Mouse (Mus musculus) stomach, embryonic 14.5 days (tissue): Measurements from ENCODE around the gene Gnai2. TPM values are rescaled to one million over a fixed set of nuclear protein-coding genes. Genes with fewer than 3 reads are reported as not detected.

Experiments
- ATAC-seq: fragments of 200-750 bp; cut with Nextera tagmentation; 2 replicates; pipeline ENCODE4 v1.8.0; 2017; ENCODE audit warnings: low read depth, moderate TSS enrichment; ENCODE audit not compliant: insufficient number of reproducible peaks, insufficient read depth, low FRiP score
- H3K27ac ChIP-seq: fragments of 300-500 bp; sonication (generic); 2 replicates; pipeline ENCODE4 v1.5.1; 2014; ENCODE audit warnings: mild to moderate bottlenecking, low read length, moderate library complexity, mixed read lengths
- H3K27me3 ChIP-seq: fragments of 300-500 bp; sonication (generic); 2 replicates; pipeline ENCODE4 v1.6.1; 2014; ENCODE audit warnings: low read length, control low read depth, mixed read lengths; ENCODE audit not compliant: control insufficient read depth, insufficient read depth
- H3K36me3 ChIP-seq: fragments of 300-500 bp; sonication (generic); 2 replicates; pipeline ENCODE4 v1.6.1; 2014; ENCODE audit warnings: mild to moderate bottlenecking, control low read depth, low read length, moderate library complexity, mixed read lengths; ENCODE audit not compliant: control insufficient read depth, insufficient read depth
- H3K4me1 ChIP-seq: fragments of 300-500 bp; sonication (generic); 2 replicates; pipeline ENCODE4 v1.6.1; 2014; ENCODE audit warnings: low read length, control low read depth, mixed read lengths; ENCODE audit not compliant: control insufficient read depth, insufficient read depth
- H3K4me2 ChIP-seq: fragments of 300-500 bp; sonication (generic); replicated peaks from 2 replicates; pipeline ENCODE4 v1.6.1; 2014; ENCODE audit warnings: low read depth, low read length, control low read depth
- H3K4me3 ChIP-seq: fragments of 300-500 bp; sonication (generic); 2 replicates; pipeline ENCODE4 v1.5.1; 2014; ENCODE audit warnings: low read depth, low read length, control low read depth
- H3K9ac ChIP-seq: fragments of 300-500 bp; sonication (generic); replicated peaks from 2 replicates; pipeline ENCODE4 v1.6.1; 2014; ENCODE audit warnings: low read depth, mild to moderate bottlenecking, control low read depth, low read length, moderate library complexity, mixed read lengths
- H3K9me3 ChIP-seq: fragments of 300-500 bp; sonication (generic); 2 replicates; pipeline ENCODE4 v1.6.1; 2016; ENCODE audit warnings: low read depth, low read length, control low read depth; ENCODE audit not compliant: control insufficient read depth
- WGBS: fragments of 180-500 bp; shearing (Covaris S2); extraction: QIAGEN DNeasy Blood & Tissue Kit; methylation state at CpG from one replicate; pipeline ENCODE4 v1.1.7; 2014; 5-methylcytosine and 5-hydroxymethylcytosine counted together
- polyA plus RNA-seq: library from polyadenylated mRNA; unstranded; fragments of >200 nt; fragmentation: Nextera tagmentation; extraction: Ambion mirVana; gene quantifications from 2 replicates; pipeline ENCODE4 v1.2.1, GENCODE M21; 2014

Gene Gnai2
- polyA plus RNA-seq, 1 experiment from 2014 or later = 359 TPM

GRCm38 (mm10) chr9:107650708-107651481 is 15.7 kb upstream of the Gnai2 start:
- 0 out of 2 replicates have a peak overlapping the region, but pooled peaks have one; percentile 18 for H3K9ac ChIP-seq
- no peak overlapping the region for H3K27ac ChIP-seq
- H3K36me3 ChIP-seq = no peaks in the 10 kb centered on the region
- peak; percentile 26; the same call in 1 of the 2 replicates for ATAC-seq
- H3K4me1 ChIP-seq = peaks cover 7% of the 10 kb centered on the region; the same call in 1 of the 2 replicates
- H3K4me2 ChIP-seq = no peak overlapping the region
- no peaks in the 10 kb centered on the region for H3K9me3 ChIP-seq
- no peak overlapping the region for H3K4me3 ChIP-seq
- no peaks in the 10 kb centered on the region for H3K27me3 ChIP-seq
- 31% methylated on average over 12 of the region's 12 CpGs for WGBS

DNA sequence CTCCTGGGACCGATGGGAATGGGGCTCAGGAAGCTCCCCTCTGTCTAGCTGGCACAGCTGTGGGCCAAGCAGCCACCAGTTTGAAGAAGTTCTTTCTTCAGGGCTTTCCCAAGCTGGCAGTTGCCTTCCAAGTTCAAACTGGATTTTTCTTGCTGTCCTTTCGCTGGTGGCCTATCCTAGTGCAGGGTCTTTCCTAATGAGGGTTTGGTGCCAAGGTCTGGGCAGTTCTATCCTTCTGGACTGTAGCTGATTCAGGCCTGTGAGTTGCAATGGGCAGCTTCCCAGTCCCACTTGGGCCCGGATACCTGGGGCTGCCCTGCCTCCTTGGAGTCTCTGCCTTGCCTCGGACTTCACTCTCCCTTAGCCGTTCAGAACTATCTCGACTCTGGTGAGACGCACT is 15.1 kb upstream of the Gnai2 start:
- no peak overlapping the region for H3K4me3 ChIP-seq
- H3K36me3 ChIP-seq = no peaks in the 10 kb centered on the region
- H3K9ac ChIP-seq = no peak overlapping the region
- no peak for ATAC-seq
- no peaks in the 10 kb centered on the region for H3K27me3 ChIP-seq
- 65% methylated on average over 7 of the region's 7 CpGs for WGBS
- no peak overlapping the region for H3K4me2 ChIP-seq
- no peak overlapping the region for H3K27ac ChIP-seq
- H3K9me3 ChIP-seq = no peaks in the 10 kb centered on the region
- H3K4me1 ChIP-seq = peaks cover 7% of the 10 kb centered on the region; the same call in 1 of the 2 replicates

GRCm38 (mm10) chr9:107648767-107649166 is 13.6 kb upstream of the Gnai2 start:
- peaks cover 12% of the 10 kb centered on the region; the same call in 1 of the 2 replicates for H3K4me1 ChIP-seq
- no peak overlapping the region for H3K9ac ChIP-seq
- H3K4me2 ChIP-seq = no peak overlapping the region
- H3K9me3 ChIP-seq = no peaks in the 10 kb centered on the region
- no peak overlapping the region for H3K27ac ChIP-seq
- H3K27me3 ChIP-seq = no peaks in the 10 kb centered on the region
- ATAC-seq = no peak
- H3K36me3 ChIP-seq = no peaks in the 10 kb centered on the region
- no peak overlapping the region for H3K4me3 ChIP-seq
- 54% methylated on average over 3 of the region's 3 CpGs for WGBS

- no peak for ATAC-seq
- Histone ChIP-seq H3K9me3 (no peaks in the 10 kb centered on the region), H3K36me3 (no peaks in the 10 kb centered on the region), H3K27ac (no peak overlapping the region), H3K4me1 (peaks cover 12% of the 10 kb centered on the region; the same call in 1 of the 2 replicates), H3K4me3 (no peak overlapping the region), H3K27me3 (no peaks in the 10 kb centered on the region), H3K4me2 (no peak overlapping the region), H3K9ac (no peak overlapping the region)
- 77% methylated on average over 6 of the region's 6 CpGs for WGBS
Observed at GRCm38 (mm10) chr9:107646975-107647374, 11.8 kb upstream of the Gnai2 start.

DNA sequence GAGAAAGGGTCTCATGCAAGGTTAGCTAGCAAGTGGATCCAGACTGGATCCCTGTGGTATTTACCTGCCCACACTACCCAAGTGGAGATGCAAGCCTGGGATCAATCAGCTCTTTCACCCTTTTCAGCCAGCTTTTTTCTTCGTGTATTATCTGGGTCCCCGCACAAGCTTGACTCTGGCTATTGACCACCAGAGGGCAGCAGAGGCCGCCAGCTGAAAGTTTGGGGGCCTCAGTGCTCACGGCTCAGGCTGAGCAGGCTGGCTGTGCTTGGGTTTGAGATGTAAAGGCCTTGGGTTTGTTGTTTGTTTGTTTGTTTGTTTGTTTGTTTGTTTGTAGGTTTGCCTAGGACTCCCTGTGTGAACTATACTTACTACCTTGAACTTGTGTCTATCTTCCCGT is 10.4 kb upstream of the Gnai2 start:
- Histone ChIP-seq H3K9ac (no peak overlapping the region), H3K9me3 (no peaks in the 10 kb centered on the region), H3K4me3 (no peak overlapping the region), H3K27me3 (no peaks in the 10 kb centered on the region), H3K4me1 (peaks cover 7% of the 10 kb centered on the region; the same call in 1 of the 2 replicates), H3K27ac (no peak overlapping the region), H3K4me2 (0 out of 2 replicates have a peak overlapping the region, but pooled peaks have one; percentile 74), H3K36me3 (no peaks in the 10 kb centered on the region)
- ATAC-seq = no peak; the same call in 1 of the 2 replicates
- WGBS = 15% methylated on average over 5 of the region's 5 CpGs

DNA sequence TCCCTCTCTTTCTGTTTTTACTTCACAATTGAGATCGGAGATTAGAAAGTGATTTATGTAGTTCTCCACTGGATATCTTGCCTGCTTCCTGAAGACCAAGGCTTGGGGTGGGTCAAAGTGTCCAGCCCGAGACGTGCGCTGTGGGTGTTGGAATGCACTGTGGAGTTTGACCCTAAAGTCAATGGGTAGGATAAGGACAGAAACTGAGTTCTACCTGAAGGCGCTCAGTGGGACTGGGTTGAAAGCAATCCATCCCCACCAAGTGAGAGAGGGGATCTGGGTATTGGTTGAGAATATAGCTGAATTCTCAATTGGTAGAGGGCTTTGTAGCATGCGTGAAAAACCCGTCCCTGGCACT is 10.0 kb upstream of the Gnai2 start:
- ATAC-seq = no peak; the same call in 1 of the 2 replicates

GRCm38 (mm10) chr9:107644495-107645152 is 9.5 kb upstream of the Gnai2 start:
- Histone ChIP-seq H3K9ac (peak overlapping the region; percentile 57), H3K4me1 (0 out of 2 replicates have a peak, but pooled peaks cover 5% of the 10 kb centered on the region), H3K27me3 (no peaks in the 10 kb centered on the region), H3K4me3 (peak overlapping the region; percentile 28), H3K4me2 (peak overlapping the region; percentile 74), H3K9me3 (no peaks in the 10 kb centered on the region), H3K27ac (peak overlapping the region; percentile 52; the same call in 1 of the 2 replicates), H3K36me3 (no peaks in the 10 kb centered on the region)
- 4% methylated on average over 35 of the region's 35 CpGs for WGBS
- peak; percentile 57; the same call in 1 of the 2 replicates for ATAC-seq

More for the DNA sequence above, 10.0 kb upstream of the Gnai2 start:
- no peaks in the 10 kb centered on the region for H3K27me3 ChIP-seq
- H3K9ac ChIP-seq = peak overlapping the region; percentile 57; the same call in 1 of the 2 replicates
- H3K27ac ChIP-seq = no peak overlapping the region
- WGBS = 43% methylated on average over 7 of the region's 7 CpGs
- H3K4me3 ChIP-seq = 0 out of 2 replicates have a peak overlapping the region, but pooled peaks have one; percentile 28
- peak overlapping the region; percentile 74 for H3K4me2 ChIP-seq
- no peaks in the 10 kb centered on the region for H3K9me3 ChIP-seq
- H3K36me3 ChIP-seq = no peaks in the 10 kb centered on the region
- 0 out of 2 replicates have a peak, but pooled peaks cover 5% of the 10 kb centered on the region for H3K4me1 ChIP-seq

DNA sequence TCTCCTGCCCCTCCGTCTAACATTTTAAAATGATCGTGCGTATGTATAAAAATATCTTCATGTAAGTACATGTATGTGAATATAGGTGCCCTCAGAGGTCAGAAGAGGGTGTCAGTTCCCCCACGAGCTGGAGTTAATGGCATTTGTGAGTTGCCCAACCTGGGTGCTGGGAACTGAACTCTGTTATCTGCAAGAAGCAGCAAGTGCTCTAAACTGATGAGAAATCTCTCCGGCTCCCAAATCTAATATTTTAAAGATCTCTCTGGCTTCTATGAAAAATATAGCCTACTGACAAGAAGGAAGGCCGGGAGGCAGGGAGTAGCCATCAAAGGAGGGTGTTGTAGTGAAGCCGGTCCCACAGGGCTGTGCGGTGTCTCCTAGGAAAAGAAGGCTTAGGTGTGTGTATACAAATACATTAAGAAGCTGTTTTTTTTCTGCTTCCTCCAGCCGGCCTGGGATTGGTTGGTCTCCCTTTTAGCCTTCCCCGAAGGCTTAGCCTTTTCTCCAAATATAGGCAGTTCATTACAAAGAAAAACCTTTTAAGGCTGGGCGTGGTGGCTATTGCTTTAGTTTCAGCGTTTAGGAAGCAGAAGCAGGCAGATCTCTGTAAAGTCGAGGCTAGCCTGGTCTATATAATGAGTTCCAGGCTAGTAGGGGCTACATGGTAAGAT is 8.5 kb upstream of the Gnai2 start:
- H3K4me2 ChIP-seq = peak overlapping the region; percentile 74

More for the DNA sequence above, 8.5 kb upstream of the Gnai2 start:
- H3K4me1 ChIP-seq = 0 out of 2 replicates have a peak, but pooled peaks cover 5% of the 10 kb centered on the region
- no peak overlapping the region for H3K27ac ChIP-seq
- no peaks in the 10 kb centered on the region for H3K27me3 ChIP-seq
- H3K9ac ChIP-seq = no peak overlapping the region
- no peaks in the 10 kb centered on the region for H3K9me3 ChIP-seq
- 90% methylated on average over 13 of the region's 13 CpGs for WGBS
- no peaks in the 10 kb centered on the region for H3K36me3 ChIP-seq
- ATAC-seq = no peak
- H3K4me3 ChIP-seq = no peak overlapping the region
